Mouse (Mus musculus) T-helper 17 cell (primary cell): ENCODE measurements at regions not wholly inside any gene's neighbourhood (a gene's known extent, or its start where the extent isn't known, plus 50 kb on each side); places are given as distances from the start of the nearest gene placed in this dataset.

Experiments
- in situ Hi-C, 2 experiments: fragments of 300-600 bp; cut with MboI, MseI; formaldehyde crosslinking; loops; 1 replicate in 1 of 2; 2 replicates in 1 of 2; pipeline ENCODE4 v1.15.1; 2025; ENCODE audit warnings: high pct_unique_total_duplicates in 2 of 2

DNA sequence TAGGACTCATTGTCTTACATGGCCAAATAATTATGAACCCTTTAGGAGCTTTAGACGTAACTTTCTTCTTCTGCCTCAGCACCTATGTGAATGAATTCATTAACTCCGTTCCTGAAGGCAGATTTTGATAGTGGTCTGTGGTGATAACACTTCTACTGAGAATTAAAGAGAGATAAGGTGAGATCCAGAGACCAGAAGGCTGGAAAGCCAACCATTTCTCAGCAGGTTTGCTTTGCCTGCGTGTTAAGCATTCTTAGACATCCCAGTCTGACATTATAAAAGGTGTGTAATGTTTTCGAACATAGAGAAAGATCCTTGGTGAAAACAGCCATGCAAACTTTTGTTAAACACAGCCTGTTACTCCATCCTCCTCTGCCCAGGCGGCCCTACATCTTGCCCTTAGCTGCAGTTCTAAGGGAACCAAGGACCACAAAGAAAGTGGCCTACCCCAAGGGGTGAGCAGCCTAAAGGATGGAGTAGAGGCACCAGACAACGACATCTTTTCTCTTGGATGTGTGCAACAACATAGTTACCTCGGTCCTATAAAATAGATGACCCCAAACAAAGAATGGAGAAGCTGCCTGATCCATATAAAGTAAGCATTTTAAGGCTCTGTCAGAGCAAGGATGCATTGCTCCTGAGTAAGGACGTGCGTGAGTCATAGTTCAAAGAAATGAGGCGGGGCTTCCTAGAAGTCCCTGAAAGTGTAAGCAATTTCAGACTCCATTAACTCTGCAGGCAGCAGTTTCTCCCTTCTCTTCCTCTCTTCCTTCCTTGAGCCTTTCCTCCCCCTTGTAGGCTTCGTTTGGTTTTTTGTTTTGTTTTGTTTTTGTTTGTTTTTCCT, 55.1 kb upstream of the Xpr1 start:
- in situ Hi-C loops, result no loop called here

DNA sequence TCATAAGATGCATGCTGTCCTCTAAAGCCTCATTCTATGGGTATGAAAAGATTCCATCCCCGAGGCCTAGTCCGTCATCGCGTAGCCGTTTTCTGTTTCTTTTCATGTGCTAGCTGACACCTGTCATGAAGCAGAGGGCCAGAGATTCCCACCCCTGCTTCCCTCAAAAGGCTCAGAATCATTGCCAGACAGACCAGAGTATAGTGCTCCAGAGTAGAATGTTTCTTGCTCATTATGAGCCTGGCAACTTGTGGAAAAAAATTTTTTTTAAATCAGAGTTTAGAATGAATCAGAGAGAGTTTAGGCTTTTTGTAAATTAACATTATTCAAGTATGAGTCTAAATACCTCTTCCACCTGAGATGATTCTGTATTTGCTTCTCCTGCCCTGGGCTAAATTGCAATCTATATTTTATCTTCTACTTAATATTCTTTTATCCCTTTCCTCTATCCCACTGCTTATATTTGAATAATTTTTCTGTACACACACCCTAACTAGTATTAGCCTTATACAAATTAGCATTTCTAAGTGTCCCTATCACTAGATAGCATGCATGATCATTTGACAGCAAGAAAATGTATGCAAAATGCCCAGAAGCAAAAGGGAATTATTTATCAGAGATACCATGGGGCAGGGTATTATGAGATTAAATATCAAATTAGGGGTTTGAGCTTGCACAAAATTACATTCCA, 55.9 kb upstream of the Xpr1 start:
- in situ Hi-C loops, result no loop called here

DNA sequence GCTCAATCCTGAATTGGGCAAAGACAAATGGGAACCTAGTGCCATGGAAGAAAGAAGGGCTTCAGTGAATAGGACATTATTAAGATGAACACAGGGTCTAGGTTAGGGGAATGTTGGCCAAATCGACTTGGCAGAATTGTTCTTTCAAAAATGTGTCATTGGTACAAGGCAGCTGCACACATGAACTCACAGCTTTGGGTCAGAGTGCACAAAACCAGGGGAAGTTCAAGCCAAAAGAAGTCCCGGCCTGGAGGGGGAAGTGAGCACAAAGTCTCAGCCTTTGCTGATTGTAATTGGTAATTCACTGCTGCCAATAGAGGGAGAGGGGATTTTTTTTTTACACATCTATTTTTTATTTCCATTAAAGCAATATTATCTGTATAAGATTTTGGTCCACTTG, 57.8 kb upstream of the Xpr1 start:
- in situ Hi-C loops, result no loop called here

DNA sequence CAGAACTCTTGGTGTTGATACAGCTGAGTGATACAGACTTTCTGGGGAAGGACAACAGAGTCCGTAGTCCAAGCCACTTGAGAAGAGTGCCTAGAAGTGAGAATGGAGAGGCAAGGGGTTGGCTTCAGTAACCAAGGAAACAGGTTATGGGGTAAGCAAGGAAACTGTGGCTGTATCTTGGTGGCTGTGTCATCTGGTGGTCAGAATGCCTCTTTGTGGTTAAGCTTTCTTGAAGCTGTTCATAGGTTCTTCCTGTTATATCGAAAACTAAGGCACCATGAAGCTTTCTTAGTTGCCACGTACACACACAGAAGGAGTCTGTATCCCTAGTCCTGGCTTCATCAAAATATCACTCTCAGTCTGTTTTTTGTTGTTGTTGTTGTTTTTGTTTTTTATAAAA, 59.0 kb upstream of the Xpr1 start:
- in situ Hi-C loops, result no loop called here

DNA sequence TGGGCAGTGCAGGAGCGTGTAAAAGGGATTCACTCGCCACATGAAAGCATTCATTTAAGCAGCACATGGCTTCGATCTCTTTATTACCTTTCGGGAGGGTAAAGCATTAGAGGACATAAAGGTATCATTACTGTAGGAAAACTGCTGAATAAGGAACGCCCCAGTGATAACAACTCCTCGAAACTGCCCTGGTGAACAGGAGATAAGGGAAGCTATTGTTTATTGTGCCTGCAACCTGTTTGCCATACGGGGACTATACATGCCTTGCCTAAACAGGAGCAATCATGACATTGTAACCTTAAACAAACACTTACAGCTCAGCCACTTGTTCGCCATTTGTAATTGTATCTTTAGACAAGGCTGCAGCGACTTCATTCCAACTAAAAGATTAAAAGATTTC, 64.9 kb upstream of the Xpr1 start:
- in situ Hi-C loops, result no loop called here

DNA sequence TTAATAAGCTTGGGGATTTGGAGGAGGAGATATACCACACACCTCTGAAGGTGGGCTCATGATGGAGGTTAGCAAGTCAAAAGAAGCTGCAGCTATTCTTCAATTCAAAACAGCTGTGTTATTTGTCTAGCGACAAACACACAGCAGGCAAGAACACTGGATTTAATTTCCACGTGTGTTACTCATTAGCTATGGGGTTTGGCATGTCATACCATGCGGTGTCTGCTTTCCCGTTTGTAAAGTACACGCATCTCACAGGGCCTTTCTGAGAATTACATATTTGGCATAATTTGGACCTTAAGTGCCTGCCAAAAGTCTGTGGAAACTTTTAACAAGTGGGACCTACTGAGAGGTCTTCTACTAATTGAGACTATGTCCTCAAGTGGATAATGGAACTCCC, 65.5 kb upstream of the Xpr1 start:
- in situ Hi-C loops, result no loop called here

DNA sequence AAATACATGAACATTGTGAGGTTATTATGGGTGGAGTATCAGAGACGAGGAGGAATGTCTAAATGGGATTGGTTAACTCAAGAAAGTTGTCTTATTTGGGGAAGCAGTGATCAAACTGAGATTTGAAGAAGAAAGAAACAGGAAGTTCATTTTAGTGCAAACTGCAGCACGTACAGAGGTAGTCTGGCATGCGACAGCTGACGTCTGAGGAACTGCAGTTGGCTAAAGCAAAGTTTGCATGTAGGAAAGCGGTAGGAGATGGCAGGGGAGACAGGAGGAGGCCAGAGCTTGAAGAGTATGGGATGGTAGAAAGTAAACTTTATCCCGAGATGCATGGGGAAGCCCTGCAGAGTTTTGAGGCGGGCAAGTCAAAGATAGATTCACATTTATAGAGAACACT, 66.5 kb upstream of the Xpr1 start:
- in situ Hi-C loops, result no loop called here

DNA sequence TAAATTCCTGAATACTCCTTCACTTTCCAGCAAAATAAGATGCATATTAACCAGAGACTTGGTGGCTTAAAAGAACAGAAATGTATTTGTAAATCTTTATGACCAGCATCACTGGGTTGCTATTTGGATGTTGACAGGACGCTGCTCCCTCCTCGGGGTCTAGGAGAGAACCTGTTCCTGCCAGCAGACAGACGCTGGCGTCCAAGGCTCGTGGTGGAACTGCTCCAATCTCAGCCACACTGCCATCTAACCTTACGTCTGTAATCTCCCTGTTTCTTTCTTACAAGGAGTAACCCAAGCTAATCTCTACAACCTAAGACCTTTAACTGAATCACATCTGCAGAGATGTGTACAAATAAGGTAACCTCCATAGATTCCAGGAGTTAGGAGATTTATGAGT, 70.1 kb upstream of the Acbd6 start:
- in situ Hi-C loops, result no loop called here

DNA sequence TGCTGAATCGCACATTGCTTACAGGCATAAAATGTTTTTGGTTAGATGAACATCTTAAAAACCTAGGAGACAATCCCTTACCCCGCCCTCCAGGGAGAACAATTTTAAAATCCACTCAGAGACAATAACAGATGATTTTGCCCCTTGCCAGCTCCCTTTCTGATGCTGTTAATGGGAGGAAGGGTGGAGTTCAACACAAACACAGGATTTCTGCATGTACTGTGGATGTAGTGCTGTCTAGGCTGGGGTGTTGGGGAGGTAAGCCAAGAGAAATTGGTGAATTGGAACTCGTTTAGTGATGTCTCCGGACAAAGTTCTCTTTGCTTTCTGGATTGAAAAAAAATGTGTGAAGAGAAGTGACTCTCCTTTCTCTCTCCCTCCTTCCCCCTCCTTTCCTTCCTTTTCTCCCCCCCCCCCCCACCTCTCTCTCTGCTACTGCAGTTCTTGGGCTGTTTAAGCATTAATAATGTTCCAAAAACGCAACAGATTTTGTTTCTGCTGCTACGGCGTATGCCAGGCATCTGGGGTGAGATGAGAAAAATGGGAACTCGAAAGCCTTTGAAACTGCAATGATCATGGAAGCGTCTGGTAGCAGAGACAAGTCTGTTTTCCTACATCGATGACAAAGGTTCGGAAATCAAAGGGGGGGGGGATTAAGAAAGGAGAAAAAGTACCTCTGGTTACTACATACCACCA, 68.8 kb upstream of the Acbd6 start:
- in situ Hi-C loops, result no loop called here

DNA sequence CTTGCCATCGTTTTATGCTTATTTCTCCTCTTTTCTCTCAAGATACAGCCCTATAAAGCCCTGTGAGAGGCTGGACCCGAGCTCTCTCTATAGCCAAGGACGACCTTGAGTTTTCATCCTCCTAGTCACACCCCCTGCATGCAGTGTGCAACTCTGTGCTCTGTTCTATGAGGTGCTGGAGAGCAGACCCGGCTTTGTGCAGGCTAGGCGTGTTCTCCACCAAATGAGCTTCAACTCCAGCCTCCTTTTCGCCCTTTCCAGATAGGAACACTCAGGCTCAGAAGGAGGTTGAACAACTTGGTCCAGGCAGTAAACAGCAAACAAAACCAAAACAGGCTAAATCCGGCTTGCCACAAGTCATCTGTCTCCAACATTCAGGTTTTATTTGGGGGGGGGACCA, 67.8 kb upstream of the Acbd6 start:
- in situ Hi-C loops, result loop anchor here in 1 of 2 experiments (10.0 kb wide), 1 partner anchor 615 kb away; no protein-coding TSS in a partner anchor

DNA sequence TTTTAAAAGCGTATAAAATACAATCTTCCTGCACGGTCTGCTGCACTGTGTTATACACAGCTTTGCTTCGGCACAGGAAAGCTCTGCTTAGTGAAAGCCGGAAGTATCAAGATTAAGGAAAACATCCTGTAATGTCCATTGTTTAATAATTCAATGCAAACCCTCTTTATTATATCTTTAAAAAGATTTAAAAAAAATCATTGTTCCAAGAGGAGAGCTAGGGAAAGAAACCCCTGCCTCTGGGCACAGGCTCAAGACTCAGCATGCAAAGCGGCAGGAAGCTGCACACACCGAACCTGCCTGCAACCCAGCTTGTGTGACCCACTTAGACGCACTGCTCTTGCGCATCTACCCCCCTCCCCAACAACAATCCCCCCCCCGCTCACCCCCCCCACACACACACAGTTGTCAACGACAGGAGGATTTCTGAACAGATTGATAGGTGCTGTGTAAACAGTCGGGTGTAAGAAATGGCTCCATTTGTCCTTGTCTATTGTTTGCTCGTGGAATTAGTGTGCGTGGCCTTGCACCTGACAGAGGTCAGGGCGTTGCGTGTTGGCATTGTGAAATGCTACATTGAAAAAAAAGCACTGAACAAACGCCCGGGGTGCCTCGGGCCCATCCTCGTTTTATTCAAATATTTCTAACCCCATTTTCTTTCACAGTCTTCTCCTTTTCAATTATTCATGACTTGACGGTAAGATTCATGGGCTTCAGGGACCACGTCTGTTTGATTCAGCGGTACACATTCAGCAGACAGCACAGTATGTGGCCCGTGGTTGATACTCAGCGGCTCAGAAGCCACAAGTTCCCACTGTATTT, 66.5 kb upstream of the Acbd6 start:
- in situ Hi-C loops, result loop anchor here in 1 of 2 experiments (10.0 kb wide), 1 partner anchor 613 kb away; no protein-coding TSS in a partner anchor

DNA sequence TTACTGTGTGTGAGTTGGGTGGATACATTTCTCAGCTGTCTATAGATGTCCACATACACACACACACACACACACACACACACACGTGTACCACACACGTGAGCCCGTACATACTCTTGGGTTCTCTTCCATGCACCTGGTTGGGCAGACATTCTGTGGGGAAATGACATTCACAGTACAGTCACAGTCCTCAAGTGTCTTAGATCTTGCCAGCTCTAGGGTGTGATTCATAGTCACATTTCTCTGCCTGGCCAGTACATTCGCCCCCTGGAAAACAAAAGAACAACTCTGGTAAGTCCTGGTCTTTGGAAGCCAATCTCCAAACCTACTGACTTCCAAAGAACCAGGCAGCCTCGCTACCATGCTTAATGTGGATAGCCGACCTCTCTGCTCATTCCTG, 64.6 kb upstream of the Acbd6 start:
- in situ Hi-C loops, result loop anchor here in 1 of 2 experiments (10.0 kb wide), 1 partner anchor 611 kb away; no protein-coding TSS in a partner anchor

DNA sequence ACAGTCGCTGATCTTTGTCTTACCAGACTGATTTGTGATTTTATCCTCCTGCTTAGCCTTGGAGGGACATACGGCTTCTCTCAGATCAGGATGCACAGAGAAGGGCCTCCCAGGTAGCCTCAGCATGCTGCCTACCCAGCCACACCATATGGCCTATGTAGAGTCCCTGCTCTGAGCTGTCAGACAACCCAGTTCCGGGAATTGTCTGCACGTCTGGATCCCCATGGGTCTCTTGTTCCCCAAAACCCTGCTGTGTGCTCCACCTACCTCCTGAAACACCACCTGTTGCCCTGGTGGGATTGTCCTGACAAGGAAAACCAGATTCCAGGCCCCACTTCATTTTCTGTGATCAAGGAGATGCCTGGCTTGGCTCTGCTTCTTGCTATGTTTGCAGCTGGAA, 64.1 kb upstream of the Acbd6 start:
- in situ Hi-C loops, result loop anchor here in 1 of 2 experiments (10.0 kb wide), 1 partner anchor 611 kb away; no protein-coding TSS in a partner anchor

DNA sequence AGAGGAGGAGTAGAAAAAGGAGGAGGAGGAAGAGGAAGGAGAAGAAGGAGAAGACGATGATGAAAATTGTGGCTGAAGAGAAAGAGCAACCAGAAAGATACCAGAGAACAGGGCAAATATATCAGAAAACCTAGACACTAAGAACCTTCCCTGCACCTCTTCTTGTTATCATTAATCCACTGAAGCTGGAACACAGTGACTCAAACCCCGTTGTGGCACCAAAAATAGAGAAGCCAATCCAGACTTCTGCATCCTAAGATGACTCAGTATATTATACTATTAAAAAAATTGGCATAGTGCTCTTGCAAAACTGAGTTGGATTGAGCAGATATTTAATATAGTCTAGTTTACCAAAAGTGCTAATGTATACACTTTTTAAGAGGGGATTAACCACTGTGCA, 63.6 kb upstream of the Acbd6 start:
- in situ Hi-C loops, result loop anchor here in 1 of 2 experiments (10.0 kb wide), 1 partner anchor 610 kb away; no protein-coding TSS in a partner anchor

DNA sequence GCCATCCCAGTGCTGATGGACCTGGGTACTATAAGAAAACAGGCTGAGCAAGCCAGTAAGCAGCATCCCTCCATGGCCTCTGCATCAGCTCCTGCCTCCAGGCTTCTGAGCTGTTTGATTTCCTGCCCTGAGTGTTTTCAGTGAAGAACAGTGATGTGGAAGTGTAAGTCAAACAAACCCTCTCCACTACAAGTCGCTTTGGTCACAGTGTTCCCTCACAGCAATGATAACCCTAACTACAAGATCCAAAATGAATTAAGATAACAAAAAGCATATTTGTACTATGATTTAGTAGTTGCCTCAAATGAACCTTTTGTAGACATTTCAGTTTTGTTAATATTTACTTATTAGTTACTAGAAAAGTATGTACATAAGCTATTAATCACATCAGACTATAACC, 58.2 kb upstream of the Acbd6 start:
- in situ Hi-C loops, result loop anchor here in 1 of 2 experiments (10.0 kb wide), 1 partner anchor 605 kb away; no protein-coding TSS in a partner anchor

DNA sequence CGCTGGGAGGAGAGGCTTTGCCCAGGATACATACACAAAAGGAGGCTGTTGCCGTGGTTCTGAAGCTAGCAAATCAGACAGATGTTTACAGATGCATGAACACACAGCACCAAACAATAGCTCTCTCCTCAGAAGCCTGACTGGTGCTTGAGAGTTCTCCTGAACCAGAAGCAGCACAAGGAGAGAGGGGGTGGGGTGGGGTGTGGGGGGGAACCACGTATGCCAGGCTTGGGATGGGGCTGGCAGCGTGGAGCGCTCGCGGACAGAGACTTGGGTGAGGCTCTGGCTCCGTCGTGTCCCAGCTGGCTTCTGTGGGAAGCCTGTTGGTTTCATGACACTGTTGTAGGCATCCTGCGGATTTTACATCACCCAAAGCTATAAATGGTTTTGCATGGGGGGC, 55.1 kb upstream of the Acbd6 start:
- in situ Hi-C loops, result no loop called here

DNA sequence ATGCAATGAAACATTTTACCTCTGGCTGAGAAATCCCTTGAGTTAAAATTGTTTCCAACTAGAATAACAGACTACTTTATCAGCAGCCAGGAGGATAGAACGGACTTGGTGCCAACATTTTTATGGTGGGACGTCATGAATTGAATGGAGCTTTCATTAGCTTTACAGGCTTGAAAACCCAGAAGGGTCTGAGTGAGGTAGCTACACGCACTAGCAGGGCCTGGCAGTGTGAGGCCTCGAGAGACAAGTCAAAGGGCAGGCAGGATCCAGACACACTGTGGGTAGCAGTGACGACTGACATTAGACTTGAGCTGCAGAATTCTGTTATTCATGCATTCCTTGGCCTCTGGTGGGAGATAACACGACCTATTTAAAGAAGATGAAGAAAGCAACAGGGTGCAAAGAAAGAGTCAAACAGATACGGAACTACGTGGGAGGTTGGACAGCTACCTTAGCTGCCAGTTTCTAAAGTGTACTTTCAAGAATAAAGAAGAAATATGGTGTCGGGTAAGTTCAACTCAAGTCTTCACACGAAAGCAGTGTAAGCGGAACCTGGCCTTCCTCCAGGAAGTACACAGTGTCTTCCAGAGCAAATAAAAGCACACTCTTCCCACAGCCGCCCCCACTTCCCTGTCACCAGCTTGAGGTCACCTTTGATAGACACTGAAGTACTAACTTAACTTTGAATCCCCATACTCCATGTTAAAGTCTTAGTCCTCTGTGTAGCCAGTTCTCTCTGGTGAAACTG, 53.2 kb upstream of the Acbd6 start:
- in situ Hi-C loops, result no loop called here

DNA sequence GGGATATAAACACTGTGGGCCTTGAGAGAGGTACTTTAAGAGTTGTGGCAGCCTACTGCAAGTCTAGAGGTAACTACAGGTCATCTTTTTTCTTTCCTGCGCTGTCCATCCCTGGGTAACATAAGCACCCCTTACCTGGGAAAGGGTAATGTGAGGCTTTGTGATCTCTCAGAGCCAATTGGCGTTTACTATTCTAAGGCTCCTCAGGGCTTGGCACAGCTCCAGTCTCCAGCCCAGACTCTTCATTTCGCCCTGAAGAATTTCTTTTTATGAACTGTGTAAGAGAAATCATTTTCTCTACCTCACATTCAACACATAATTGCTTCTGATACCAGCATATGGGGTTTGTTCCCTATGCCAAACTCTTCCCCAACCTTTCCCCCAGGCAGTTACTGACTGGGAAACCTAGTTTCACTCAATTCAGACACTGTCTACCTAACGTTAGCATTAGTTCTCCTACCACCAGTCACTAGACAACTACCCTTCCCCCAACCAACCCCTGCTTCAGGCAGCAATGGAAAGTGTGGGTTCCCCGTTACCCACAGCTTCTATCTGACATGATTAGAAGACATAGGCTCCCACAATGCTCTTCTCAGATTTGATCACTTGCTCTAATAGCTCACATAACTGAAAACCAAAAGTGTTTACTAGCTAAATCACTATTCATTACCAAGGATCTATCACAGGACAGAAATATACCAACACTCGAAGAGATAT, 52.4 kb upstream of the Acbd6 start:
- in situ Hi-C loops, result no loop called here
